In the genomic region with DNA sequence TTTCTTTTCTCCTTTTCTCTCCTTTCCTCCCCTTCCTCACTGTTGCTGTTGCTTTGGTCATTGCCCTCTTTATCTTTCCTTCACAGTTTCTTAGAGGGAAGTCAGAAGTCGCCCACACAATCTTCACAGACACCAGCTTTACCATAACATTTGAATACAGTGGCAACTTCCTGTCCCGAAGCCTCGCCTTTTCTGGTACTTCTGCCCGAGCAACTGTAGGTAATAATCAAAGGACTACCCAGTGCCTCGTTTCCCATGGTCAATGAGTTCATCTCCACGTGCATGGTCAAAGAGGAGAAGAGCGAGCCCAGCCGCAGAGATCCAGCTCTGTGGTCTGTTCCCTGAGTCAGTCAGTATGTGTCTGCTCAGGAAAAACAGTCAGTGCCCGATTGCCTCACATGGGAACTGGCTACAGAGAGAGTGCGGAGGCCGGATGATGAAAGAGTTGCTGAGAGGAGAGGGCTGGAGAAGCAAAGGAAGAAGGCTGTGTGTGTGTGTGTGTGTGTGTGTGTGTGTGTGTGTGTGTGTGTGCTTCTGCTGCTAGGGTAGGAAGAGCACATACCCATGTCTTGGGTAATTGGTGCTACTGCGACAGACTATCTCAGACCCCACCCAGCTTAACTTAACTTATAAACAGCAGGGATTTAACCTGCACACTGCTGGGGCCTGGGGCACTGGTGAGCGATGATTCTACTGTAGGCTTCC, we compare ENCODE assay signal across 8 mouse cellular contexts.
A peak's percentile ranks its signal among the peaks of the same experiment; 100 is the strongest.
DNase-seq lines count a peak whose midpoint lies in the region; ATAC-seq lines count a peak whose summit lies in the region.

No protein-coding gene starts in this region.

- ATAC-seq in frontal cortex, adult (ENCODE audit: low TSS enrichment): peak; percentile 76
- ATAC-seq in intestine, embryonic 15.5 days: peak; percentile 47; the same call in 1 of the 2 replicates
- ATAC-seq in monocyte, adult 5-6 weeks (replicated peaks; ENCODE audit: insufficient number of reproducible peaks, low FRiP score, low TSS enrichment, poor library complexity, severe bottlenecking): peak; percentile 88
- ATAC-seq in erythroid progenitor cell, adult 5-6 weeks (replicated peaks; ENCODE audit: low FRiP score, poor library complexity, severe bottlenecking): no peak

- no peak overlapping the region for H3K9ac ChIP-seq in intestine, embryonic 15.5 days

- H3K4me2 ChIP-seq in intestine, embryonic 15.5 days (replicated peaks): no peak overlapping the region

- 0 out of 2 replicates have a peak overlapping the region, but pooled peaks have one; percentile 17 for H3K27ac ChIP-seq in intestine, embryonic 15.5 days

- H3K4me3 ChIP-seq in intestine, embryonic 15.5 days (replicated peaks): no peak overlapping the region

- no peak for DNase-seq in frontal cortex, postnatal 10 days (ENCODE audit: low spot score in 2 of 2)
- DNase-seq in adrenal gland, postnatal 25 days: peak; percentile 23
- no peak for DNase-seq in left cerebral cortex, adult 11 months (ENCODE audit: low spot score)
- DNase-seq in cerebellum, postnatal 10 days: no peak

- no peaks in the 10 kb centered on the region for H3K27me3 ChIP-seq in intestine, embryonic 15.5 days (replicated peaks)

- no peaks in the 10 kb centered on the region for H3K4me1 ChIP-seq in intestine, embryonic 15.5 days (replicated peaks)

- WGBS in intestine, embryonic 15.5 days: 47% methylated on average over 13 of the region's 13 CpGs

- H3K36me3 ChIP-seq in intestine, embryonic 15.5 days: no peaks in the 10 kb centered on the region

- no peaks in the 10 kb centered on the region for H3K9me3 ChIP-seq in intestine, embryonic 15.5 days
